Mouse (Mus musculus): ENCODE measurements around the gene Met. TPM values are rescaled to one million over a fixed set of nuclear protein-coding genes. Genes with fewer than 3 reads are reported as not detected.

Met gene
- total RNA-seq, 4 experiments from 2014 or later = 3.7 to 6.5 (median 5.5) TPM

GRCm38 (mm10) chr6:17611352-17612010, 147.9 kb downstream of the Met start:
- DNase-seq = no peak

DNA sequence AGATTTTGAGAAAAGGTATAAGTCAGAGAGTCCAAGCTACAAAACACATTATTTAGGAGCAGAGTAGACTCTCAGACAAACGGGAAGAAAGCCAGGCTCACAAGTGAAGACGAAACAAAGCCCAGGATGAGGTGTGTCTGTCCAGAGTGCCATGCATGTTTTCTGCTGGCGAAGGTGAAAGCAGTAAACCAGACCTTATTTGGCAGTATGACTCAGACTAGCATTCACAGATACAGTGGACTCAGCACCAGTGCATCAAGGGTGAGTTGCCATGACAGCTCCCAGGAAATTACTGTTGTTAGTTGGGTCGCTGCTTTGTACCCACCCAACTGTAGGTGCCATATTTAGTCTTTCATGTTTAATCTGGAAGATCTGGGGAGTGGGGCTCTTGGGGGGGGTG, 149.1 kb downstream of the Met start:
- DNase-seq = no peak

- no peak for DNase-seq
Observed at GRCm38 (mm10) chr6:17620823-17621222, 157.2 kb downstream of the Met start.

DNA sequence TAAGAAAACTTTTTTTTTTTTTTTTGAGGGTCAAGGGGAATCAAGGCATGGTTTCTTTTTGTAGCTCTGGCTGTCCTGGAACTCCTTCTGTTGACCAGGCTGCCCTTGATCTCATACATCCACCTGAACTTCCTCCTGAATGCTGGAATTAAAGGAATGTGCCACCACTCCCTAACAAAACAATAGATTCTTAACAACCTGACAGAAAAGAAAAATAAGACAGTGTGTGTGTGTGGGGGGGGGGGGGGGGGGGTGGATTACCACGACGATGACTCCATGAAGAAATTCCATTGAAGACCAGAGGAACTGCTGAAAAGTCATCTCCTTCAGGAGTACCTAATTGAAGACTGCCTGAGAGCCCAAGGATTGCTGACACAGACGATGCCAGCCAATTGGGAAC, 157.8 kb downstream of the Met start:
- no peak for DNase-seq

Other genes with a start within 250 kb of the Met start
- 10 to 100 TPM; 25.9 to 77.7 (median 31.4) TPM for gene Cav2, start 182.6 kb upstream of the Met start, total RNA-seq (2022)
- gene Cav1, start 157.5 kb upstream of the Met start, total RNA-seq (2022) = 100 to 1,000 TPM in 2 of 4 experiments, 10 to 100 TPM in 2; 72.1 to 307 (median 103) TPM
- gene Capza2, start 172.4 kb downstream of the Met start, total RNA-seq (2022) = 100 to 1,000 TPM; 123 to 141 (median 129) TPM
- gene St7, start 229.1 kb downstream of the Met start, total RNA-seq (2022) = 10 to 100 TPM; 24.7 to 32.7 (median 30.4) TPM

Data from adrenal gland, adult 8-10 months (tissue).